16 mouse cellular contexts compared by ENCODE assay signal in genomic region chr5:136395600-136396195, GRCm38 (mm10).
A peak's percentile ranks its signal among the peaks of the same experiment; 100 is the strongest.
DNase-seq lines count a peak whose midpoint lies in the region; ATAC-seq and TF ChIP-seq lines count a peak whose summit lies in the region.
"Had no signal": no experiment of that assay in that cellular context is flagged by ENCODE, and none has a peak within 500 bp of the region (broad histone marks: within the 10 kb centered on the region; RNA-seq: fewer than 3 reads in every experiment).

No protein-coding gene starts in this region.

- H3K4me1 ChIP-seq in kidney, adult 2 months (ENCODE audit: control insufficient read depth, insufficient read depth, low read length): peaks cover 3% of the 10 kb centered on the region; the same call in 1 of the 2 replicates
- peaks cover 22% of the 10 kb centered on the region for H3K4me1 ChIP-seq in kidney, embryonic 16.5 days (ENCODE audit: insufficient read depth, low read length)
- H3K4me1 ChIP-seq in heart, embryonic 15.5 days (replicated peaks): peaks cover 41% of the 10 kb centered on the region
- H3K4me1 ChIP-seq in forebrain, embryonic 12.5 days: no peaks in the 10 kb centered on the region
- H3K4me1 ChIP-seq: embryonic facial prominence, embryonic 13.5 days had no signal

- 56% methylated on average over 3 of the region's 3 CpGs for WGBS in kidney, adult 2 months
- WGBS in kidney, embryonic 16.5 days: 59% methylated on average over 3 of the region's 3 CpGs
- 57% methylated on average over 3 of the region's 3 CpGs for whole genome bisulfite sequencing in heart, embryonic 15.5 days
- WGBS in macrophage (ENCODE audit: missing documents): 73% methylated on average over 3 of the region's 3 CpGs
- 71% methylated on average over 3 of the region's 3 CpGs for WGBS in forebrain, embryonic 12.5 days

- intact Hi-C loops in gastrocnemius, postnatal 14 days (cut with DNase I; ENCODE audit: low total_unique reads): no loop called here

- 0 out of 2 replicates have a peak overlapping the region, but pooled peaks have one; percentile 6 for H3K27ac ChIP-seq in kidney, adult 2 months (ENCODE audit: insufficient read depth, low read depth, low read length)
- H3K27ac ChIP-seq in kidney, embryonic 16.5 days (ENCODE audit: low read length): no peak overlapping the region
- H3K27ac ChIP-seq in heart, embryonic 15.5 days: peak overlapping the region; percentile 40
- peak overlapping the region; percentile 80 for H3K27ac ChIP-seq in macrophage
- no peak overlapping the region for H3K27ac ChIP-seq in forebrain, embryonic 12.5 days
- H3K27ac ChIP-seq: embryonic facial prominence, embryonic 13.5 days; hindbrain, embryonic 14.5 days had no signal

- no peak for ATAC-seq in kidney, embryonic 16.5 days (ENCODE audit: low FRiP score, low TSS enrichment)
- ATAC-seq in heart, embryonic 15.5 days (replicated peaks; ENCODE audit: insufficient number of reproducible peaks, insufficient read depth, low FRiP score, low read depth): no peak
- no peak for ATAC-seq in forebrain, embryonic 12.5 days (ENCODE audit: low FRiP score)
- ATAC-seq: forebrain, embryonic 16.5 days had no signal

- DNase-seq in kidney, adult 2 months: peak; percentile 25
- peak; percentile 12 for DNase-seq in gastrocnemius, postnatal 14 days
- DNase-seq in spleen, postnatal 10 days (ENCODE audit: low spot score in 2 of 2): no peak
- no peak for DNase-seq in urinary bladder, postnatal 10 days (ENCODE audit: low spot score)
- DNase-seq: adrenal gland, adult 8-10 months; cerebellum, postnatal 36 days; layer of hippocampus, postnatal 36 days; right cerebral cortex, postnatal 4 days had no signal

- H3K36me3 ChIP-seq in kidney, adult 2 months (ENCODE audit: control insufficient read depth, insufficient read depth, low read length): no peaks in the 10 kb centered on the region
- peaks cover 8% of the 10 kb centered on the region; the same call in 1 of the 2 replicates for H3K36me3 ChIP-seq in kidney, embryonic 16.5 days (ENCODE audit: insufficient read depth, low read length)
- no peaks in the 10 kb centered on the region for H3K36me3 ChIP-seq in heart, embryonic 15.5 days
- H3K36me3 ChIP-seq in macrophage (ENCODE audit: inconsistent target): no peaks in the 10 kb centered on the region
- 0 out of 2 replicates have a peak, but pooled peaks cover 9% of the 10 kb centered on the region for H3K36me3 ChIP-seq in forebrain, embryonic 12.5 days (replicated peaks)

- H3K27me3 ChIP-seq in kidney, adult 2 months (replicated peaks; ENCODE audit: control insufficient read depth, insufficient read depth, low read length): no peaks in the 10 kb centered on the region
- H3K27me3 ChIP-seq in kidney, embryonic 16.5 days (ENCODE audit: insufficient read depth, low read length): no peaks in the 10 kb centered on the region
- no peaks in the 10 kb centered on the region for H3K27me3 ChIP-seq in heart, embryonic 15.5 days
- H3K27me3 ChIP-seq in forebrain, embryonic 12.5 days: no peaks in the 10 kb centered on the region
- H3K27me3 ChIP-seq: megakaryocyte, embryonic 14.5 days had no signal

- H3K4me3 ChIP-seq in kidney, adult 2 months (ENCODE audit: insufficient read depth, low read depth, low read length): no peak overlapping the region
- no peak overlapping the region for H3K4me3 ChIP-seq in kidney, embryonic 16.5 days (ENCODE audit: low read length)
- H3K4me3 ChIP-seq in heart, embryonic 15.5 days: no peak overlapping the region
- no peak overlapping the region for H3K4me3 ChIP-seq in macrophage (ENCODE audit: inconsistent target)
- H3K4me3 ChIP-seq in forebrain, embryonic 12.5 days (replicated peaks): no peak overlapping the region
- H3K4me3 ChIP-seq: embryonic facial prominence, embryonic 13.5 days; megakaryocyte, embryonic 14.5 days had no signal

- H3K4me2 ChIP-seq in kidney, embryonic 16.5 days (replicated peaks; ENCODE audit: low read depth, low read length): no peak overlapping the region
- no peak overlapping the region for H3K4me2 ChIP-seq in heart, embryonic 15.5 days
- no peak overlapping the region for H3K4me2 ChIP-seq in forebrain, embryonic 12.5 days
- H3K4me2 ChIP-seq: embryonic facial prominence, embryonic 13.5 days; hindbrain, embryonic 14.5 days had no signal

- peaks cover 23% of the 10 kb centered on the region; the same call in 1 of the 2 replicates for H3K79me2 ChIP-seq in macrophage (ENCODE audit: inconsistent target)

- no peak for TF ChIP-seq POLR2A in kidney, adult 2 months (IDR thresholded peaks at IDR 0.05; ENCODE audit: low read depth, low read length)

- no peaks in the 10 kb centered on the region for H3K9me3 ChIP-seq in kidney, embryonic 16.5 days (ENCODE audit: low read length)
- H3K9me3 ChIP-seq in heart, embryonic 15.5 days (replicated peaks): no peaks in the 10 kb centered on the region
- H3K9me3 ChIP-seq in forebrain, embryonic 12.5 days: no peaks in the 10 kb centered on the region
- H3K9me3 ChIP-seq: embryonic facial prominence, embryonic 13.5 days; megakaryocyte, embryonic 14.5 days had no signal

- no peak for TF ChIP-seq CTCF in kidney, adult 2 months (conservative IDR thresholded peaks at IDR 0.05; ENCODE audit: insufficient read depth, insufficient read length, low read depth, low read length)

- no peak overlapping the region for H3K9ac ChIP-seq in kidney, embryonic 16.5 days (replicated peaks; ENCODE audit: low read length)
- H3K9ac ChIP-seq in heart, embryonic 15.5 days: no peak overlapping the region
- no peak overlapping the region for H3K9ac ChIP-seq in forebrain, embryonic 12.5 days
- H3K9ac ChIP-seq: embryonic facial prominence, embryonic 13.5 days; hindbrain, embryonic 14.5 days had no signal

Comparison
In these comparisons a context has a peak if more than half of its experiments do, and no peak if none do; other contexts are left out.
1. H3K27ac ChIP-seq: peak in kidney, adult 2 months (single experiment), heart, embryonic 15.5 days (single experiment) and macrophage (single experiment); none in kidney, embryonic 16.5 days (single experiment) and forebrain, embryonic 12.5 days (single experiment).
2. DNase-seq: peak in kidney, adult 2 months (single experiment) and gastrocnemius, postnatal 14 days (single experiment); none in spleen, postnatal 10 days (0 of 2) and urinary bladder, postnatal 10 days (single experiment).